Mouse (Mus musculus): ENCODE results near the gene 1700066M21Rik. TPM values are rescaled to one million over a fixed set of nuclear protein-coding genes. Genes with fewer than 3 reads are reported as not detected.

The 1700066M21Rik gene
- polyA plus RNA-seq, 1 experiment from 2014 or later = 6.8 TPM

DNA sequence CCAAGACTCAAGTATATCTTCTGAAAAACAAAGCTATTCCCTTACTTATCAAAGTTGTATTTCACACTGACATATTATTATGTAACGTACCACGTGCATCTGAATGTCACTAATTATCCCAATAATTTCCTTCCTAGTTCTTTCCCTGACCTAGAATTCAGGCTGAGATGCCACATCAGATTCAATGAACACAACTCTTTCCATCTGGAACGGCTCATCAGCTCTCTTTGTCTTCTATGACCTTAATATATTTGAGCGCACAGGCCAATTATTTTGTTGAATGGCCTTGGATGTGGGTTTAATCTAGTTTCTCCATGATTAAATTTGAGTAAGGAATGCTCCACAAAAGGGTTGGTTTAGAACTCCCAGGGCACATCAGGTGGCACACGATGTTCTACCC lies 24.7 kb downstream of the 1700066M21Rik start:
- Histone ChIP-seq H3K9ac (replicated peaks) (no peak overlapping the region), H3K4me3 (ENCODE audit: low read depth, low read length) (no peak overlapping the region), H3K4me2 (ENCODE audit: low read depth, low read length) (no peak overlapping the region), H3K9me3 (ENCODE audit: low read length) (no peaks in the 10 kb centered on the region), H3K27ac (ENCODE audit: low read depth) (no peak overlapping the region), H3K36me3 (replicated peaks; ENCODE audit: insufficient read depth, low read length) (peaks cover 7% of the 10 kb centered on the region), H3K27me3 (ENCODE audit: insufficient read depth, low read length) (no peaks in the 10 kb centered on the region), H3K4me1 (ENCODE audit: insufficient read depth) (peaks cover 8% of the 10 kb centered on the region)
- TF ChIP-seq CTCF (IDR thresholded peaks at IDR 0.05; ENCODE audit: low read depth) (no peak), EP300 (IDR thresholded peaks at IDR 0.05; ENCODE audit: low read depth) (no peak)
- 86% methylated on average over 5 of the region's 5 CpGs for WGBS (ENCODE audit: insufficient replicate concordance)
- ATAC-seq = no peak
- no peak for DNase-seq

DNA sequence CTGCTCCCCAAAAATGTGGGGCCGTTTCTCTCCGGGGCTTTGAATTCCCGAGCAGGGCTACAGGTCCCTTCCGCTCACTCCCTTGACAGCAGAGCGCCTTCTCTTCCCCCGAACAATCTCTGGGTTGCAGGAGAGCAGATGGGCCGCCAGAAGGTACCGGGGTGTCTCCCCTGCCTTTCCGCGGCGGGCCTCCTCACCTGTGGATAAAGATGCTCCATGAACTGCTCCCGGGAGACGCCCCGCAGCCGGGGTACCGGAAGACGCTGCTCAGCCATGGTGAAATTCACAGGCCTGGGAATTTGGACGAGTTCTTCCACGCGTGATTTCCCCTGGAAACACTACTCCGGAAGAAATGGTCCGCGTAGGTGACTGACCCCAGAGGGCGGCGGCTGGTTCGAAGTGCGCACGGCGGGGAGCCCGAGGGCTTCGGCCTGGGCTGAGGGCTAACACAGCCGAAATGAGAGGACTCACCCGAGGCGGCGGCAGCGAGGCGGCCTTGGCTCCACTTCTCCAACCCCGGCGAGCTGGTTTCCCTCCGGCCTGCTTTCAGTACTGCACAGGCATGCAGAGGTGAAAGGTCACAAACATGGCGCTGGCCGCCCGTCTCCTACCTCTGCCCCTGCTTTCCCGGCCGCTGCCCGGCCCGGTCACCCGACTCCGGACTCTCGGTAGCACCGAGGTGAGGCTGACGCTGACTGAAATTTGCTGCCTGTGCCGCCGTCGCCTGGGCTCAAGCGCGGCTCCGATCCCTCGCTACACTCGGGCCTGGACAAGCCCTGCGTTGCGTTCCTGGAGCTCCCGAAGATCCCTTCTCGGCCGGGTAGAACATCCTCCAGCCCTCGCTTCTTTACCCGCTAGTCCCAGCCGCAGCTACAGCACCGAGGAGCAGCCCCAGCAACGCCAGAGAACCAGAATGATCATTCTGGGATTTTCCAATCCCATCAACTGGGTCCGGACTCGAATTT lies 29.0 kb downstream of the 1700066M21Rik start, which contains the start of the genes Maip1 and Tyw5:
Maip1 (plus strand) TSS at position 142 of the 965 bp plus-strand sequence.
Tyw5 (minus strand) TSS at position 915 of the 965 bp plus-strand sequence.
- Histone ChIP-seq H3K4me1 (ENCODE audit: insufficient read depth) (peaks cover 18% of the 10 kb centered on the region), H3K9me3 (ENCODE audit: low read length) (no peaks in the 10 kb centered on the region), H3K9ac (replicated peaks) (peak within 1 kb of the TSS; percentile 94), H3K4me3 (ENCODE audit: low read depth, low read length) (peak within 1 kb of the TSS; percentile 86), H3K4me2 (ENCODE audit: low read depth, low read length) (peak within 1 kb of the TSS; percentile 98), H3K36me3 (replicated peaks; ENCODE audit: insufficient read depth, low read length) (no peaks in the 10 kb centered on the region), H3K27me3 (ENCODE audit: insufficient read depth, low read length) (no peaks in the 10 kb centered on the region), H3K27ac (ENCODE audit: low read depth) (peak within 1 kb of the TSS; percentile 99)
- ATAC-seq (peak; percentile 94), DNase-seq (peak; percentile 84)
- WGBS (ENCODE audit: insufficient replicate concordance) = under 1% methylated on average over 71 of the region's 72 CpGs
- peak; percentile 37; the same call in 1 of the 2 replicates for TF ChIP-seq EP300 (IDR thresholded peaks at IDR 0.05; ENCODE audit: low read depth)
- TF ChIP-seq CTCF (IDR thresholded peaks at IDR 0.05; ENCODE audit: low read depth) = 0 out of 2 replicates have a peak, but pooled peaks have one; percentile 14

DNA sequence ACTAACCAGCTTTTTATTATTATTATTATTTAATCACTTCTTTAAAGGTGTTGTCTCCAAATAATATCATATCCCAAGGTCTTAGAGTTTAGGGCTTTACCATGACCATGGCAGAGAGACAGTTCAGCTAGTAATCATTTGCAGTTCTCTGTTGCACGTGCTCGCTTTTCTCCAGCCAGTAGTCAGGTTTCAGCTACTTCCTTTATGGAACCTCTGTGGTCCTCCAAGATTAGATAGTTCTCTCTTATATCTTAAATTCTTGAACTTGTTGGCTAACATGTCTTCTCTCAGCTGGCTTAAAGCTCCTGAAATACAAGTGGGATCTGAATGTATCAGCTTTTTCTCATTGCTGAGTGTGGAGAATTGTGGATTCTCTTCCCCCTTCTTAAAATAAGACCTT lies 31.6 kb downstream of the 1700066M21Rik start:
- TF ChIP-seq EP300 (IDR thresholded peaks at IDR 0.05; ENCODE audit: low read depth) (no peak), CTCF (IDR thresholded peaks at IDR 0.05; ENCODE audit: low read depth) (no peak)
- WGBS (ENCODE audit: insufficient replicate concordance) = 65% methylated on average over 2 of the region's 2 CpGs
- DNase-seq (no peak), ATAC-seq (no peak)
- H3K9ac ChIP-seq (replicated peaks) = no peak overlapping the region
- H3K36me3 ChIP-seq (replicated peaks; ENCODE audit: insufficient read depth, low read length) = peaks cover 23% of the 10 kb centered on the region
- no peak overlapping the region for H3K4me3 ChIP-seq (ENCODE audit: low read depth, low read length)
- no peak overlapping the region for H3K27ac ChIP-seq (ENCODE audit: low read depth)
- peaks cover 18% of the 10 kb centered on the region for H3K4me1 ChIP-seq (ENCODE audit: insufficient read depth)
- no peaks in the 10 kb centered on the region for H3K27me3 ChIP-seq (ENCODE audit: insufficient read depth, low read length)
- H3K9me3 ChIP-seq (ENCODE audit: low read length) = no peaks in the 10 kb centered on the region
- H3K4me2 ChIP-seq (ENCODE audit: low read depth, low read length) = no peak overlapping the region

DNA sequence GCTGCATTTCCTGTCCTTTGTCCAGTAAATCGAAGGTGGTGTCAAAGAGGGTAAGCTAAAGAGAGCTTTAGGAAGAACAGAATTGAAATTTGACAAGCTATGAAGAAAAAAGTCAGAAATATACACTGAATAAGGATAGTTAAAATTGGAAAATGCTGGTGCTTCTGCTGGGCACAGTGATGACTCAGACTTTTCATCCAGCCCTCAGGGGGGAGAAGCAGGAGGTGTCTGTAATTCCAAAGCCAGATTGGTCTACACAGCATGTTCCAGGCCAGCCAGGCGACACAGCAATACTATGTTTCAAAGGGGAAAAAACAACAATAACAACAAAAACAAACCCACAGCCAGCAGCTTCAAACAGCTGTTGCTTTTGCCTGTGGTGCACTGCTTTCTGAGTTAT lies 36.0 kb downstream of the 1700066M21Rik start:
- Histone ChIP-seq H3K4me1 (ENCODE audit: insufficient read depth) (no peaks in the 10 kb centered on the region), H3K27ac (ENCODE audit: low read depth) (no peak overlapping the region), H3K9me3 (ENCODE audit: low read length) (no peaks in the 10 kb centered on the region; the same call in 1 of the 2 replicates), H3K4me3 (ENCODE audit: low read depth, low read length) (no peak overlapping the region), H3K4me2 (ENCODE audit: low read depth, low read length) (no peak overlapping the region), H3K36me3 (replicated peaks; ENCODE audit: insufficient read depth, low read length) (peaks cover 43% of the 10 kb centered on the region), H3K9ac (replicated peaks) (no peak overlapping the region), H3K27me3 (ENCODE audit: insufficient read depth, low read length) (no peaks in the 10 kb centered on the region)
- ATAC-seq (no peak), DNase-seq (no peak)
- WGBS (ENCODE audit: insufficient replicate concordance) = 74% methylated on average over 2 of the region's 2 CpGs
- TF ChIP-seq CTCF (IDR thresholded peaks at IDR 0.05; ENCODE audit: low read depth) (no peak), EP300 (IDR thresholded peaks at IDR 0.05; ENCODE audit: low read depth) (no peak)

DNA sequence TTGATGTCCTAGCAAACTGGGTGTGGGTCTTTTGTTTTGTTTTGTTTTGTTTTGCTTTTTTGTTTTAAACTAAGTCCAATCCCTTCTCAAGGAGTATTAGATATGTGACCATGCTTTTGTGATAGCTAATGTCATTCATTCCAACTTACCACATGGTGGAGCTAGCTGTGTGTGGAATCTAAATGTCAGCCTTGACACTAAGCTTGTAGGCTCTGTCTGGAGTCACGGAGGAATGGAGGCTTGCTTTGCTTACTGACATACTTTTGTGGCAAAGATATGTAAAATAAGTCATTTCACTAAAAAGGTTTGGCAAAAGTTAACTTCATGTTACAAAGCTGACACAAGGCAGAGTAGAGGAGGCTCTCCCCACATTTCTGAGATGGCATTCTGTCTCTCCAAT lies 46.3 kb downstream of the 1700066M21Rik start:
- no peak for ATAC-seq
- no peaks in the 10 kb centered on the region for H3K27me3 ChIP-seq (ENCODE audit: insufficient read depth, low read length)
- no peaks in the 10 kb centered on the region for H3K36me3 ChIP-seq (replicated peaks; ENCODE audit: insufficient read depth, low read length)
- H3K9ac ChIP-seq (replicated peaks) = no peak overlapping the region
- H3K27ac ChIP-seq (ENCODE audit: low read depth) = no peak overlapping the region
- DNase-seq = no peak
- 19% methylated on average over 1 of the region's 1 CpGs for WGBS (ENCODE audit: insufficient replicate concordance)
- H3K4me1 ChIP-seq (ENCODE audit: insufficient read depth) = no peaks in the 10 kb centered on the region
- H3K4me3 ChIP-seq (ENCODE audit: low read depth, low read length) = no peak overlapping the region
- H3K9me3 ChIP-seq (ENCODE audit: low read length) = no peaks in the 10 kb centered on the region
- TF ChIP-seq EP300 (IDR thresholded peaks at IDR 0.05; ENCODE audit: low read depth) (no peak), CTCF (IDR thresholded peaks at IDR 0.05; ENCODE audit: low read depth) (peak; percentile 63)
- no peak overlapping the region for H3K4me2 ChIP-seq (ENCODE audit: low read depth, low read length)
